Mouse (Mus musculus): ENCODE measurements around the gene Pbx4.

The Pbx4 gene

DNA sequence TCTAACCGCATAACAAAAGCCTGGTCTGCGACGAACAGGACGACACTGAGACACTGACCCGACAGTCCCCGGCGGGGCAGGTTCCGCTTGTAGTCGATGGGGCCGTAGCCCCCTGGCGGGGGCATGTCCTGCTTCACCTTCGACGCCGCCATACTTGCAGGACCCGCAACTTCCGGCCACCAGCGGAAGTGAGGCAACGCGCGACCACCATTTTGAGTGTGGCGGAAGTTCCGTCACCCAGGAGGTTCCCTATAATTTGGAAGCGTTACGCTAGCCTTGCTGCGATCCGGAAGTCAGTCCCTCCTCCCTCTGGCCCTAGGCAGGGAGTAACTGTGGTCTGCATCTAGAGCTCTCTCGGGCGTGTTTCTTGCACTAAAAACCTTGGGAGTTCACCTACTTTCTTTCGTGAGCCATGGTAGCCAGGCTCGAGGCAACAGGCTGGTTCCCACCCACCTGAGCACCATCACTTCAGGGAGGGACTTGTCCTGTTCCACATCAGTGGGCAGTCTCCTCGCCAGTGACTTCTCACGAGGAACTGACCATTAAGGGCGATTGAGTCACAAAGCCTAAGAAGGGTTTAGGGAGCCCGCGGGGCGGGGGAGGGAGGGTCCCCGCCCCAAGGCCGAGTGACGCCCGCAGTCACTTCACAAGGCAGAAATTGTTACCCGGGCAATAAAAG, 69.3 kb downstream of the Pbx4 start:
- DNase-seq, result peak; percentile 98

GRCm38 (mm10) chr8:69902163-69903062, 70.1 kb downstream of the Pbx4 start, which contains the start of the genes Tssk6, Ndufa13 and Yjefn3:
Gene Tssk6 (plus strand): TSS chr8:69902184.
Gene Ndufa13 (minus strand): TSS chr8:69902558.
Gene Yjefn3 (minus strand): TSS chr8:69902712.
- peak; percentile 60 for DNase-seq

DNA sequence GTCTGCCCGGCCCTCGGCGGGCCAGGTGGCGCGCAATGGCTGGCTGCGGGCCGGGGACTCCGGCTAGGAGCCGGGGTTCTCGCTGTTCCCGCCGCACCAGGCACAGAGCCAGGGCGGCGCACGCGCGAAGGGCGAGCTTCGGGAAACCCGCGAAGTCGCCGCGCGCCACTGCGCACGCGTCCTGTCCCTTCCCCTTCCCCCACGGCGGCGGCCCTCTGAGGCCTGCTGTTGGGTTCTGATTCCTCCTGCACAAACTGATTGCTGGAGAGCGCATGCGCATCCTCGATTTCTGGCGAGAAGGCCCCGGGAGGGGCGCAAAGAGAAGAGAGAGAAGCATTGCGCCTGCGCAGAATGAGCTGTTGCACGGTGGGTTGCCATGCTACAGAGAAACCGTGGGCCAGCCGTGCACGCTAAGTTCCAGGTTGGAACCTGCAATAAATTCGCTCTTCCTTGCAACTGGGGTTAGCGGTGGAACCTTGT, 70.8 kb downstream of the Pbx4 start:
- peak; percentile 98 for DNase-seq

- no peak for DNase-seq
Measured at GRCm38 (mm10) chr8:69904096-69904495, 71.8 kb downstream of the Pbx4 start.

DNA sequence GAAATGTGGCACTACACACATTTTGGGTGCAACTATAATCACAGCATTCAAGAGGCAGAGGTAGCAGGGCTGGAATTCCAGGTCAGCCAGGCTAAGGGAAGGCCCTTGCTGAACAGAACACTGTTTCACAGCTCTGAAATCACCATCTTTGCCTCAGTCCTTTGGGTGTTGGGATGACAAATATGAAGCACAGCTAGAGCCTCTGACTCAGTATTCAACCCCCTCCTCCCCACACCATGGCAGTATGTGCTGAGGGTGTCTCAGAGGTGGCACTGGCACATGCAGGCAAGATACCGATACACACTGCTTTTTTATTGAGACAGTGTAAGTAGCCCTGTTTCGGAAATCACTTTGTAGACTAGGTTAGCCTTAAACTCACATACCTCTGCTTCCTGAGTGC, 74.0 kb downstream of the Pbx4 start:
- DNase-seq, result no peak

- no peak for DNase-seq
Measured at GRCm38 (mm10) chr8:69907106-69907505, 74.8 kb downstream of the Pbx4 start.

- no peak for DNase-seq
Measured at GRCm38 (mm10) chr8:69911917-69912316, 79.6 kb downstream of the Pbx4 start.

- DNase-seq, result no peak
Measured at GRCm38 (mm10) chr8:69912478-69913074, 80.3 kb downstream of the Pbx4 start.

- no peak for DNase-seq
Measured at GRCm38 (mm10) chr8:69914526-69914925, 82.2 kb downstream of the Pbx4 start.

DNA sequence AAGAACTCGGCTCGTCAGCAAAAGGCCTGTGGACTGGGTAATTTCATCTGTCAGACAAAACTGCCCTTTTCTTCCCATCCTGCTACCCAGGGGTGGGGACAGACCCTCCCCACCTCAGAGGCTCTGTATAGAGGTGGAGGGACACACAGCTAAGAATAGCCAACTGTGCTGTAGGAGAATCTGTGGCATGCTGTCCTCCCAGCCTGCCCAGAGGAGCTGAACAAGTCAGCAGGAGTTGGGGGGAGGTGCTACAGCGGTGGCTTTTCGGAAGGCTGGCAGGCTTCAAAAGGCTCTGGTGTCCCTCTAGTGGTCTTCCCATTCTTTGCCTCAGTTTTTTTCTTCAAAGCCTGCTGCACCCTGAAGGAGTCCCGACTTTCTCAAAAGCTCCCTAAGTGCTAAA, 83.5 kb downstream of the Pbx4 start:
- DNase-seq, result no peak

DNA sequence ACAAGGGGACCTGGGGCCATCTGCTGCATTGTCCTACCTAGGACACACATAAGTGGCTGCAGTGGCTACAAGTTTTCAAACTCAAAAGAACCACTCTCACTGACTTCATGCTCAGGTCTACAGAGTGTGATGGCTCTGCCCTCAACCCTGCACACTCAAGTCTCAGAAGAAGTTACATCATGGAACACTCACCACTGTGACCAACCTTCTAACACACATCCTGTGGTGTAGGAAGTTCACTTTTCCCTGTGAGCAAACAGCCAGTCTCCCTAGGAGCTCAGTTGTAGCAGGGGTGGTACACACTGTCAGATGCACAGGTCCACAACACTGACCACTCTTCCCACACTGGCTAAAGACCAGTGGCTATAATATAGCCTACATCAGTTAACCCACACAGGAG, 86.2 kb downstream of the Pbx4 start:
- no peak for DNase-seq

GRCm38 (mm10) chr8:69919010-69919409, 86.7 kb downstream of the Pbx4 start:
- peak; percentile 82 for DNase-seq

- DNase-seq, result peak; percentile 56
Measured at GRCm38 (mm10) chr8:69919876-69920662, 87.8 kb downstream of the Pbx4 start.

GRCm38 (mm10) chr8:69921141-69921540, 88.8 kb downstream of the Pbx4 start:
- no peak for DNase-seq
